Mouse (Mus musculus) small intestine, adult 10 weeks (tissue): ENCODE measurements around the gene Diaph3. TPM values are rescaled to one million over a fixed set of nuclear protein-coding genes. Genes with fewer than 3 reads are reported as not detected.

Source experiments
- polyA plus RNA-seq: library from polyadenylated mRNA; stranded (reverse); fragments of 350-450 nt; fragmentation: Illumina TruSeq; extraction: RNeasy Lipid Tissue Mini Kit (QIAGEN cat#74804); gene quantifications from one replicate; pipeline ENCODE4 v1.2.3, GENCODE M21; 2014; ENCODE audit warnings: low replicate concordance

Diaph3 gene
- 4.8 TPM for polyA plus RNA-seq

DNA sequence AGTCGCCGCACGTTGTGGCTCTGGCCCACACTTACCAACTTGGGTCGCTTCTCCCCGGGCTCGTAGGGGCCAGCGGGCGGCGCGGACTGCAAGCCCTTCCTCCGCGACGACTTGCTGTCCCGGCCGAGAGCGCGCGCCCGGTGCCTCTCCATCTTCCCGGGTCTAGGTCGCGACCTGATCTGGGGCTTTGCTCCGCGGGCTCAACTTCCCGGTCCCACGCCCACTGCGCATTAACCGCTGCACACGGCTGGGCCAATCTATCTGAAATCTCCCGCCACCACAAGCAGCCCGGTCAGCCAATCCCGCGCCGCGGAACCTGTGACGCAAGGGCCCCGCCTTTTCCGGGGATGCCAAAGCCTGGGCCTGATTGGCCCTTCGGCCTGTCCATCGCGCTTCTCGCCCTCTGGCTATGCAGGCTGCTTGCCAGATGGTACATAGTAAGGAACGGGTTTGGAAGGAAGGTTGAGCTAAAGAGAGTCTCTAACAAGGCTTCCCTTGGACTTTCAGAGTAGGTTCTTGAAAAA, at the start of gene Diaph3:
Diaph3 (minus strand) TSS at position 273 of the 524 bp plus-strand sequence.

